Mouse (Mus musculus) frontal cortex, adult 2 months (tissue): ENCODE measurements at regions not wholly inside any gene's neighbourhood (a gene's known extent, or its start where the extent isn't known, plus 50 kb on each side); places are given as distances from the start of the nearest gene placed in this dataset.

Source experiments
- DNase-seq, 2 experiments: peaks; one replicate each; pipeline ENCODE4 v3.0.0; 2022; ENCODE audit warnings: low spot score in 1 of 2; ENCODE audit errors: extremely low spot score in 1 of 2

DNA sequence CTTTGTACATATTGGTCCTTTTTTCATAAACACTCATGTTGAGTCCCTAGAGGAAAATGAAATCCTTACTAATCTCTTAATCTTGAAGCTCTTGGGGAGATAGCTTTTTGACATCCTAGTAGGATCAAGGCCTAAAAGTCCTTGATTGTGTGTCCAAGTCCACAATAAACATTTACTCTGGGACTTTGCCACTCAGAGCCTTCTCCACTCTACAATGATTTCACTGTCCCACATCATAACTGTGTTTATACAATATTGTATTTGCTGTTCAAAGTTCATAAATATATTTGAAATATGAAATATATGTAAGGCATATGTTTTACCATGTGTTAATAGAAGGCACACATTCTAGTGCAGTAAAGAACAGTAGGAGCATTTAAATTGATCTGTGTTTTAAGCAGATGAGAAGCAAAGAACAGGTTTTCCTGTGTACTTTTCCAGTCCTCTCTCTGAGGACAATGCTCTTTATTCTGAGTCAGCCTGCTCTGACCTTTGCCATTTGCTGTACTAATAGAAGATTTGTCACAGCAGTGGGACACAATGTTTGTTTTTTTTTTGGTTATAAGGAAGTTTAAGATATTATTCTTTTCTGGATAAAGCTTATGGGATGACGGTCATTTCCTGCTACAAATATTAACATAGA lies 130.7 kb upstream of the Gprin3 start:
- no peak for DNase-seq

DNA sequence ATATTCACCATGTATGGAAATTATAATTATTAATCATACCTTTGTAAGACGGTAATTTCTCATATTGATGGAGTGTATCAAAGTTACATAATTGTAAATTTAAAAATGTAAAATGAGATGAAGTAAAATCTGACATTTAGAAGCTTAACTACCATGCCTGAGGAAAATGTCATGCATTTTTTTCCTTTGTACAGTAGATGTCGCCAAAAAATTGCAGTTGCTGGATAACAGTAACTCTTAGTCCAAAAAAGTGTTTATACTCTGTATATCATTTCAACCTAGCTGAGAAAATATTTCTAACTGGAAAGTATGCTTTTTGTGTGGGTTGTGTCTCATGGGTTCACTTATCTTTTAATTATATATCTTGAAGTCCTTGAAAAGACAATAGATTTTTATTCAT lies 110.9 kb upstream of the Gprin3 start:
- DNase-seq, result peak in 1 of 2 experiments; percentile 32

DNA sequence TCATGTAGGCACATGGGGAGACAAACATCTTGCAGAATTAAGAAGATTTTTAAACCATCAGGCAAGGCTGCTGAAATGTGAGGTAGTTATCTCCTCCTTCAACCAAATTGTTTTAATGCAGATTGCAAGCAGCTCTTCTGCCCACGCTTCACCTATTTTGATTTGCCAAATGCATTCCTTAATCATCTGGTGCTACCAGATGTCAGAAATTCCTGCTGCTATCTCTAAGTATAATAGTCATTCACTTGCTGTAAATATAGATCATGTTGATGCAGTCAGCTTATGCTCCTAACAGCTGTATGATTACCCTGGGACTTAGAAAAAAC lies 98.8 kb upstream of the Gprin3 start:
- DNase-seq, result peak; percentile 3 to 23

DNA sequence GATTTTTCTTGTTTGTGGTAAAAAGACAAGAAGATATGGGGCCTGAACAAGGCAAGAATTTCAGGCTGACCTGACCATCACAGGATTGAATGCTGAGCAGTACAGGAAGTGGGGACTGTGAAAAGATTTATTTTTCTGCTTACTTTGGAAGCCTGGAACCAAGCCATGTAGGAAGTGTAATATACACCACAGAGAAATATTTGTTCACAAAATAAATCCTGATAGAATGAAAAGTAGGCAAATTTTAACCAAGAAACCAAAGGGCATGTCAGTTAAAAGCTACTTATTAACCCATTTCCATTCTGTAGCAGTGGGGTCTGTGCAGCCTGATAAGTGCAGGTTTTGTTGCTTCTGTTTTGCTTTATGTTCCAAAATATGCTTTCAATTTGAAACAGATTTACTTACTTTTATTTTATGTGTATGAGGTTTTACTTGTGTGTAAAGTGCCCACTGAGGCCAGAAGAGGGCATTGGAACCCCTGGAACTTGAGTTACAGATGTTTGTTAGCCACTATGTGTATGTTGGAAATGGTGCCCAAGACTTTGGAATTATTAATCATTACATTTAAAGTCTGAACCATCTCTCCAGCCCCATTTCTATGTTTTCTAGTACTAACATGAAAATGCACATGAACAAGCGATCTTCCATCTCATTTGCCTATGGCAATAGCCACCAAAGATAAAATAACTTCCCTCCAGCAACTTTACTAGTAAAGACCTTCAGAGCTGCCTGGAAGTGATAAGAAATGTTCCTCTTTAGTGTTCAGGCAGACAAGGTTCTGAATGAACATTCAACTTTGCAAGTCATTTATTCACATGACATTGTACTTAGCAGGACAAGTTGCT lies 98.2 kb upstream of the Gprin3 start:
- no peak for DNase-seq

DNA sequence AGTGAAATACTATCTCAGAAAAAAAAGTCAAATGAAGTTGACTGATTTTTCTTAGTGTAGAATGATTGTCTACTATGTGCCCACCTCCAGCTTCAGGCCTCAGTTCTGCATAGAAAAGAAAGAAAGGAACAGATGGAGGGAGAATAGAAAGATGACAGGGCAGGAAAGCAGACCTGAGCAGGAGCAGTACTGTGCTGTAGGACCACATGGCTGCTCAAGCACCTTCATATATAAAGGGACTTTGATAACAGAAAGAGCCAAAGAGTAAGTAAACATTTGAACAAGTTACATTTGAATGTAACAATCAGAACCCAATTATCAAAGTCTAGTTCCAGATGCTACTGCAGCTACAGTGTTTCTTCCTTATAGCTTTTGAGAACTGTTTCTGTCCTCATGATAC lies 96.9 kb upstream of the Gprin3 start:
- no peak for DNase-seq

DNA sequence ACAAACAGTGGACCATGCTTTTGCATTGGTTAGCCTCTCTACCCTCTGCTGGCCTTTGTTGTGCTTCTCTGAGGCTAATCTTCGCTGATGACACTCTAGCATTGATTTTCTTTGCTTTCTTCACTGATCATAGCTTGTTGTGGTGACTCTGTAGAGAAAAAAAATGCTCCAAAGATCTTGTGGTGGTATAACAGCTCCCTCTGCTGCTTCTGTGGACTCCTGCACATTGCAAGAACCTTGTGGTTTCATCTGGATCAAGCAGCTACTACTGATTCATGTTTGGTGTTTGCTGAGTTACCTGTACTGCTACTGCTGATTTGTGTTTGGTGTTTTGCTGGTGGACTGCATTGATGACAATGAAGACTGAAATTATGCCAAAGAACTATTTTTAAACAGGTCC lies 74.7 kb upstream of the Gprin3 start:
- peak in 1 of 2 experiments; percentile 64 for DNase-seq

DNA sequence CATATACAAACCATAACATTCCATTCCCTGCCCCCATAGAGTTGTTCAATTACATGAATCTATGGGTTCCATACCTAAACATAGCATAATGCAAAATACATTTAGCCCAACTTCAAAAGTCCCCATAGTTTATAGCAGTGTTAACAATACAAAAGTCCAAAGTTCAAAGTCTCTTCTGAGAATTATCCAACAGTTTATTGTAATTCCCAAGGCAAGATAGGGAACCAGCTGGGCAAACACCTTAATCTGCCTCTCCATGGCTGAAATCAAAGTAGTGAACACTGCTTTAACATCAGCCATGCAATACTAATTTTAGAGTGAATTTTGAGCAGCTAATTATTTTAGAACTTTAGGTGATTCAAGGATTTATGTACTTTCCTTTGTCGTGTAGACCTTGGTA lies 72.7 kb upstream of the Gprin3 start:
- no peak for DNase-seq

DNA sequence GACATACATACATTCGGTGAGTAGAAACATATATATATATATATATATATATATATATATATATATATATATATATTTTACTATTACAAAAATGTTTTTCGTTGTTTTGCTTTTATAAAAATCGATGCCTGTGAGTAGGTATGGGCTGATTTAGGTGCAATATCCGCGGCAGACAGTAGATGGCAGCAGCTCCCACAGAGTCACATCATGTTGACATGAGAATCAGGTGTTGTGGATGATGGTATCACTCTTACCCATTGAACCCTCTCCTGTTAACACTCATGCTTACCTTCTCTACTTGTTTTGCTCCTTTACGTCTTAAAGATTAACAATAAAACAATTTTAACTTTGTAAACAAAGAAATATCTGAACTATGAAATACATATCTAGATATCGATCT lies 72.0 kb upstream of the Gprin3 start:
- peak; percentile 11 to 87 for DNase-seq

DNA sequence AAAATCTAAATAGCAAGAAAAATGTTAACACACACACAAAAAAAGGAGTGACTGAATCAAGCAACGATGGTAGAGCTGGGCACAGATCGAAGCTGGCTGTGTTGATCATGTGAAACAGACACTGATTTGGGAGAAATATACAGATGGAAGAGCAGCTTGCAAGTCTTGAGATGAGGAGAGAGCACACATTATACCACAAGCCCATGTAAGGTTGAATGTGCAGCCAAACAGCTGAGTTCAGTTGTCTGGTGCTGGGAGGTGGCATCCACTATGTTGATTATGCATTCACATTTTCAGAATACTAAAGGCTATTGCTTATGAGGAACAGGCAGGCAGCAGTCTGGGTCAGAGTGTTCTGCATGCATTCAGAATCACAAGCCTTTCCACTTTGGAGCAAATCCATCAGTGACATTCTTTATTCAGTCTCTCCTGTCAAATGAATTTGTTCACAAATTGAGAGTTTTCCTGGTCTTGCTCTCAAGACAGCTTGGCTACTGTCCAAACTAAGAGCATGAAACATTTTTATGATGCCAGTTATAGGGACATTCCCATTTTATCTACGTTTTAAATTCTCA lies 63.0 kb upstream of the Gprin3 start:
- peak in 1 of 2 experiments; percentile 13 for DNase-seq

DNA sequence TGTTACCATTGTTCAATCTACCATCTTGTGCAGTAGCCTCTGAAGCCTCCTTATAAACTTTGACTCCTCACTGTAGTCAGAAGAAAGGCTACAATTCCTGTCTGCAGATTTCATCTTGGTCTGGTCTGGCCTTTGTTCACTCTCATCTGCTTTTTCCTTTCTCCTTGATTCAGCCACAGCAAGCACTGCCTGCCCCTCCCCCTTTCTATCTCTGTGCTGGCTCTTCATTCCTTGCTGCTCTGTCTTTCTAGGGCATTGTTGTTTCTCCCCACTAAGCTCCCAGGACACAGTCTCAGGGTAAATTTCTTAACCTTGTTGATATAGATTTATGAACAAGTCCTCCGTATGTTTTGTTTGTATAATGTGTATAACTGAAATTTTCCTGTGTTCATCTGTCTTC lies 62.3 kb upstream of the Gprin3 start:
- no peak for DNase-seq

DNA sequence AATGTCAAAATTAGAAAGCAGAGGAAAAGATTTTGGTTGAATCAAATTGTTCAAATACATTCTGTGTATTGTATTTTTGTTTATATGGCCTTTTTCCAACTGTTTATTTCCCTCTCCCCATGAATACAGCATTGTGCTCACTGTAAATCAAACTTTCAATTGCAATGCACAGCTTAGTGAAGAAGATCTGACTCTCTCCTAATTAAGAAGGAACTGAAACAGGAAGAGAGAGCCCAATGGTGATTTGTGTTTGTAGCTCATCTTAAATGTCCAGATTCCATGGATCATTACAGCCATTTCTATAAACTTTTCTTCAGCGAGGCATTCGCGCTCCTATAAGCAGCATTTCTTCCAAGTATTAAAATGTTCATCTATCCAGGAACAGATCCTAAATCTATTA lies 57.9 kb upstream of the Gprin3 start:
- DNase-seq, result no peak

DNA sequence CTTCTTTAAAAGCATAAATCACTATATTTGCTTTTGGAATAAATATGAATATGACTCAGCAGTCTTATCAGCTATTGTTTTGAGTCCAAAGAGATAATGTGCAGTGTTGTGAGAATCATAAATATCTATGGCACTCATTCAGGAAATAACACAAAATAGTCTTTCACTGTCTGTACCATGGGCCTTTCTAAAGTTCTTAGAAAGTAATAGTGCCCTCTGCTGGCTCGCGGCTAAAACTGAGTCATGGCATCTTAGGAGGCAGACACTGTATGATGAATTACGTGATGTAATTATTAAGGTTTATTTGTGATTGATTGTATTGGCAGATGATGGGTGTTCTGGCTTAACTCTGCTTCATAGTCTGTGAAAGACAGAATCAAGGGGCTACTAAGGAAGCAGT lies 57.5 kb upstream of the Gprin3 start:
- peak in 1 of 2 experiments; percentile 73 for DNase-seq
